In the genomic region with DNA sequence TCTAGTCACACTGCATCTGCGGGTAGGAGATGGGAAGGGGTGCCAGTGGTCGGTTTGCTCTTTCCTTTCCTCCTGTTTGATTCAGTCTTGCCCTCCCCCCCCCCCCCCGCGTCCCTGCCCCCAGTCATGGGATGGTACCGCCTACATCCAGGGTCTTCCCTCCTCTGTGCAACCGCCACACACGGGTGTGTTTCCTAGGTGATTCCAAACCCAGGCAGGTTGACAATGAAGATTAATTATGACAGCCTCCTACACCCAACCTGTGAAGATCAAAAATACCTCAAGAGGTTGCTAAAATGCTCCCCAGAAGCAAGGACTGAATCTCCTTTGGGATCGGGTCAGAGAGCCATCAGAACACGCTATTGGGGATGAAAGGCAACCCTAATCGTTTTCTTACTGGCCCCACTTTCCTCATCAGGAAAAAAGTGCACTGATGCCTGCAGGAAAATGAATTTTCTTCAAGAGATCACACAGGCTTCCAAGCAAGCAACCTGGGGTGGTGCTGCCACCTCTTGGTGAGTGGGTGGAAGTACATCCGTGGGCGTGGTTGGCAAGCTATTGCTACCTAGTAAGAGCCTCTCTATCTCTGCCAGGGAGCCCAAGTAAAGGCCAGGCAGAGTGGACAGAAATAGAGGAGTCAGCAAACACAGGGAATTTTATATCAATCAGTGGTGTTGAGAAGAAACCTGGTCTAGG, we compare ENCODE assay signal across 8 mouse cellular contexts. TPM values are rescaled to one million over a fixed set of nuclear protein-coding genes. Genes with fewer than 3 reads are reported as not detected.
DNase-seq lines count a peak whose midpoint lies in the region; ATAC-seq lines count a peak whose summit lies in the region.

No protein-coding gene starts in this region.

- H3K9ac ChIP-seq in hindbrain, embryonic 15.5 days, result no peak overlapping the region

- no peaks in the 10 kb centered on the region for H3K27me3 ChIP-seq in hindbrain, embryonic 15.5 days

- H3K4me2 ChIP-seq in hindbrain, embryonic 15.5 days, result peak overlapping the region; percentile 52

- peak; percentile 63 for ATAC-seq in hindbrain, embryonic 15.5 days (ENCODE audit: low FRiP score, low read depth)

- 18% methylated on average over 11 of the region's 12 CpGs for WGBS in hindbrain, embryonic 15.5 days

- DNase-seq in R1 (ENCODE audit: low read depth, low spot score), result peak; percentile 95
- peak; percentile 92 to 94 for DNase-seq in cerebellum, postnatal 14 days
- peak; percentile 82 to 85 for DNase-seq in frontal cortex, postnatal 25 days (ENCODE audit: low spot score in 2 of 2)
- DNase-seq in left cerebral cortex, adult 11 months (ENCODE audit: low spot score), result peak; percentile 83
- DNase-seq in lung, postnatal 4 days, result peak; percentile 87 to 92
- peak; percentile 74 for DNase-seq in retina, postnatal 7 days (ENCODE audit: low read depth, low spot score)
- peak; percentile 87 for DNase-seq in urinary bladder, postnatal 14 days (ENCODE audit: low spot score)

- H3K4me1 ChIP-seq in hindbrain, embryonic 15.5 days (replicated peaks), result peaks cover 4% of the 10 kb centered on the region; the same call in 1 of the 2 replicates

- H3K36me3 ChIP-seq in hindbrain, embryonic 15.5 days, result no peaks in the 10 kb centered on the region

- peak overlapping the region; percentile 64 for H3K27ac ChIP-seq in hindbrain, embryonic 15.5 days (replicated peaks)

- H3K9me3 ChIP-seq in hindbrain, embryonic 15.5 days, result no peaks in the 10 kb centered on the region

- H3K4me3 ChIP-seq in hindbrain, embryonic 15.5 days, result peak overlapping the region; percentile 26

RNA-seq across cellular contexts. Expression of gene Vdac1, which starts 14.6 kb away (rescaled TPM):
- polyA plus RNA-seq in hindbrain, embryonic 15.5 days (2015; fragmentation: Nextera tagmentation; extraction: Ambion mirVana), result 368 and 369 TPM in 2 replicates

RNA-seq across cellular contexts. Expression of gene 9530068E07Rik, which starts 50.1 kb away (rescaled TPM):
- polyA plus RNA-seq in hindbrain, embryonic 15.5 days (2015; fragmentation: Nextera tagmentation; extraction: Ambion mirVana), result 129 and 136 TPM in 2 replicates

Comparison
In these comparisons a context has a peak if more than half of its experiments do, and no peak if none do; other contexts are left out.
1. Peak in every context shown above with its lines: DNase-seq, ATAC-seq, H3K4me3 ChIP-seq and H3K27ac ChIP-seq.